Mouse (Mus musculus) olfactory bulb, adult 2 months (tissue): Measurements from ENCODE around the gene Cacybp.

Source experiments
- CTCF ChIP-seq: fragments of 200-500 bp; IDR thresholded peaks from 2 replicates; pipeline ENCODE4 v1.5.1; 2012; ENCODE audit warnings: low read depth, mild to moderate bottlenecking, low read length, moderate library complexity; ENCODE audit not compliant: insufficient read depth
- POLR2A ChIP-seq: fragments of 200-500 bp; IDR thresholded peaks from 2 replicates; pipeline ENCODE4 v1.6.1; 2012; ENCODE audit warnings: mild to moderate bottlenecking, low read depth, low read length, moderate library complexity; ENCODE audit not compliant: insufficient read depth

DNA sequence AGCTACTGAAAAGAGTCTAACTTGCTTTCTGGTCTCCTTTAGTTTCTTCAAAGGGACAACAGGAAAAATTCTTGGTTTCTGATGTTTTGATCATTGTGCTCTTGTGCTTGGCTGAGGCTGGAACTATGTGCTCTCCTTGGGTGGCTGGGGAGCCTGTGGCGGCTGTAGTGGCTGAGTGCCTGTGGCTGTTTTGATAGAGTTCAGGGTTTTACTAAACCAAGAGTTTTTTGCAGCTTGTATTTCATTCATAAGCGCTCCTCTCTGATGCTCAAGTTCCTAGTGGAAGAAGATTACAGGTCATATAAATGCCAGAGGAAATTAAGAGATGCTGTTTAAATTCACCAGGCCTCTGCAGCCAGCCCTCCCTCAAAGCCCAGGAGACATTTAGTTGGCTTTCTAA lies 11.4 kb upstream of the Cacybp start:
- TF ChIP-seq POLR2A (no peak), CTCF (no peak)
